ENCODE assay signal across 8 mouse cellular contexts in the genomic region with DNA sequence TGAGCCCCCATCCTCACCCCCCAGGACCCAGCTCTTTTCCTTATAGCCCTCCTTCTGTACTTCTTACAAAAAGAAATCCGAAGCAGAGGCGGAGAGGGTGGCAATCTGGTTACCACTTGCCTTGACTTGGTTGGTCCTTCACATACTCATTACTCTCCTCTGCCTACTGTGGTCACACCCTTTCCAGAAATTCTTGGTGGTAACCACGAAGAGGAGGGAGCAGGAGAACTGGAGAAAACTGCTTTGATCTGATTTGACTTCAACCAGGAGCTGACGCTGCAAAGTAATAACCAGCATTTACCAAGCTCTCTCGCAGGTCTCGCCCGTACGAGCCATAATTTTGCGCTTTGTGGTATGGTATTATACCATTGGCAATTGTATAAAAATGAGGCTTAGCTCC. TPM values are rescaled to one million over a fixed set of nuclear protein-coding genes. Genes with fewer than 3 reads are reported as not detected.
DNase-seq lines count a peak whose midpoint lies in the region; ATAC-seq and TF ChIP-seq lines count a peak whose summit lies in the region.

No protein-coding gene starts in this region.

- H3K27me3 ChIP-seq in cerebellum, adult 2 months (ENCODE audit: control insufficient read depth, insufficient read depth, low read length) = no peaks in the 10 kb centered on the region
- no peaks in the 10 kb centered on the region for H3K27me3 ChIP-seq in testis, adult 2 months (ENCODE audit: control insufficient read depth, insufficient read depth, low read length)
- H3K27me3 ChIP-seq in limb, embryonic 14.5 days (ENCODE audit: control insufficient read depth, insufficient read depth, low read length) = no peaks in the 10 kb centered on the region
- H3K27me3 ChIP-seq in stomach, embryonic 16.5 days (ENCODE audit: control insufficient read depth, insufficient read depth, low read length) = no peaks in the 10 kb centered on the region

- H3K36me3 ChIP-seq in testis, adult 2 months (ENCODE audit: control insufficient read depth, insufficient read depth, low read length) = peaks cover 2% of the 10 kb centered on the region
- H3K36me3 ChIP-seq in limb, embryonic 14.5 days (ENCODE audit: control insufficient read depth, insufficient read depth, low read length) = peaks cover 15% of the 10 kb centered on the region
- H3K36me3 ChIP-seq in stomach, embryonic 16.5 days (ENCODE audit: control insufficient read depth, insufficient read depth, low read length) = no peaks in the 10 kb centered on the region

- H3K4me1 ChIP-seq in cerebellum, adult 2 months (ENCODE audit: control insufficient read depth, insufficient read depth, low read length) = no peaks in the 10 kb centered on the region
- peaks cover 4% of the 10 kb centered on the region; the same call in 1 of the 2 replicates for H3K4me1 ChIP-seq in testis, adult 2 months (ENCODE audit: control insufficient read depth, insufficient read depth, low read length)
- H3K4me1 ChIP-seq in limb, embryonic 14.5 days (ENCODE audit: control insufficient read depth, insufficient read depth, low read length) = peaks cover 8% of the 10 kb centered on the region; the same call in 1 of the 2 replicates
- H3K4me1 ChIP-seq in stomach, embryonic 16.5 days (ENCODE audit: control insufficient read depth, insufficient read depth, low read length) = peaks cover 9% of the 10 kb centered on the region

- 58% methylated on average over 9 of the region's 9 CpGs for WGBS in cerebellum, adult 2 months
- 41% methylated on average over 9 of the region's 9 CpGs for WGBS in limb, embryonic 14.5 days
- WGBS in stomach, embryonic 16.5 days = 46% methylated on average over 9 of the region's 9 CpGs

- no peak for DNase-seq in cerebellum, adult 2 months
- DNase-seq in cerebellum, postnatal 10 days = no peak
- no peak for DNase-seq in testis, postnatal 10 days (ENCODE audit: low spot score)
- DNase-seq in limb, embryonic 14.5 days (ENCODE audit: low spot score) = no peak
- no peak for DNase-seq in cerebellum, adult 9-11 months

- no peaks in the 10 kb centered on the region for H3K9me3 ChIP-seq in limb, embryonic 14.5 days (ENCODE audit: control insufficient read depth, low read length)
- H3K9me3 ChIP-seq in stomach, embryonic 16.5 days (replicated peaks; ENCODE audit: control insufficient read depth, low read length) = no peaks in the 10 kb centered on the region

- H3K27ac ChIP-seq in cerebellum, adult 2 months (ENCODE audit: insufficient read depth, low read length) = peak overlapping the region; percentile 29
- peak overlapping the region; percentile 92; the same call in 1 of the 2 replicates for H3K27ac ChIP-seq in testis, adult 2 months (ENCODE audit: control insufficient read depth, insufficient read depth, low read depth, low read length)
- peak overlapping the region; percentile 88 for H3K27ac ChIP-seq in limb, embryonic 14.5 days (replicated peaks; ENCODE audit: low read depth, low read length)
- H3K27ac ChIP-seq in stomach, embryonic 16.5 days (ENCODE audit: low read length) = peak overlapping the region; percentile 96

- H3K4me2 ChIP-seq in limb, embryonic 14.5 days (replicated peaks; ENCODE audit: low read depth, low read length, severe bottlenecking) = peak overlapping the region; percentile 93
- H3K4me2 ChIP-seq in stomach, embryonic 16.5 days (ENCODE audit: low read depth, low read length) = peak overlapping the region; percentile 97

- peak overlapping the region; percentile 66 for H3K4me3 ChIP-seq in cerebellum, adult 2 months (replicated peaks; ENCODE audit: insufficient read depth, low read depth, low read length)
- peak overlapping the region; percentile 77 for H3K4me3 ChIP-seq in testis, adult 2 months (ENCODE audit: control insufficient read depth, low read depth, low read length)
- H3K4me3 ChIP-seq in limb, embryonic 14.5 days (replicated peaks; ENCODE audit: low read length) = peak overlapping the region; percentile 70
- H3K4me3 ChIP-seq in stomach, embryonic 16.5 days (replicated peaks; ENCODE audit: low read length) = peak overlapping the region; percentile 92

- peak; percentile 4; the same call in 1 of the 2 replicates for ATAC-seq in limb, embryonic 14.5 days (ENCODE audit: low FRiP score, low read depth)
- no peak for ATAC-seq in stomach, embryonic 16.5 days (ENCODE audit: insufficient read depth, low FRiP score)
- no peak for ATAC-seq in megakaryocyte progenitor cell, adult 5-6 weeks (replicated peaks; ENCODE audit: poor library complexity)

- TF ChIP-seq CTCF in cerebellum, adult 2 months (IDR thresholded peaks at IDR 0.05; ENCODE audit: borderline replicate concordance, insufficient read depth, low read depth, low read length) = no peak
- TF ChIP-seq CTCF in testis, adult 2 months (IDR thresholded peaks at IDR 0.05; ENCODE audit: control insufficient read depth, insufficient read depth, insufficient replicate concordance, low read depth, low read length) = no peak

- TF ChIP-seq POLR2A in cerebellum, adult 2 months (IDR thresholded peaks at IDR 0.05; ENCODE audit: borderline replicate concordance, insufficient read depth, low read length) = no peak
- TF ChIP-seq POLR2A in testis, adult 2 months (IDR thresholded peaks at IDR 0.05; ENCODE audit: control insufficient read depth, low read depth, low read length) = no peak
- no peak for TF ChIP-seq POLR2A in limb, embryonic 14.5 days (IDR thresholded peaks at IDR 0.05; ENCODE audit: borderline replicate concordance, extremely low read depth, insufficient read depth, insufficient read length)

- H3K9ac ChIP-seq in limb, embryonic 14.5 days (ENCODE audit: low read depth, low read length, severe bottlenecking) = peak overlapping the region; percentile 87
- peak overlapping the region; percentile 89 for H3K9ac ChIP-seq in stomach, embryonic 16.5 days (ENCODE audit: low read length)

RNA-seq across cellular contexts. Expression of gene Pigw, which starts 0.9 kb away (rescaled TPM):
- polyA plus RNA-seq in cerebellum, adult 2 months (2012; rRNA removed) = 2.8 and 2.9 TPM in 2 replicates
- 1.9 and 2.9 TPM in 2 replicates for polyA plus RNA-seq in testis, adult 2 months (2012; rRNA removed)
- polyA plus RNA-seq in limb, embryonic 14.5 days (2012; rRNA removed) = 4.9 and 5.8 TPM in 2 replicates
- 2.4 and 3.6 TPM in 2 replicates for polyA plus RNA-seq in limb, embryonic 14.5 days (2014; fragmentation: Nextera tagmentation; extraction: Ambion mirVana)
- 2.5 and 3.1 TPM in 2 replicates for polyA plus RNA-seq in stomach, embryonic 16.5 days (2015; fragmentation: Nextera tagmentation; extraction: Ambion mirVana)
- total RNA-seq in megakaryocyte progenitor cell, adult 5-6 weeks (2015) = 4.6 and 7.0 TPM in 2 replicates
- total RNA-seq in megakaryocyte progenitor cell, adult 5-6 weeks (2017) = 3.3 and 4.1 TPM in 2 replicates

RNA-seq across cellular contexts. Expression of gene Myo19, which starts 1.0 kb away (rescaled TPM):
- 13.2 and 15.3 TPM in 2 replicates for polyA plus RNA-seq in cerebellum, adult 2 months (2012; rRNA removed)
- 24.5 and 24.7 TPM in 2 replicates for polyA plus RNA-seq in testis, adult 2 months (2012; rRNA removed)
- 29.2 and 36.3 TPM in 2 replicates for polyA plus RNA-seq in limb, embryonic 14.5 days (2012; rRNA removed)
- polyA plus RNA-seq in limb, embryonic 14.5 days (2014; fragmentation: Nextera tagmentation; extraction: Ambion mirVana) = 11.0 and 11.3 TPM in 2 replicates
- 7.7 and 8.0 TPM in 2 replicates for polyA plus RNA-seq in stomach, embryonic 16.5 days (2015; fragmentation: Nextera tagmentation; extraction: Ambion mirVana)
- total RNA-seq in megakaryocyte progenitor cell, adult 5-6 weeks (2015) = 6.6 and 9.0 TPM in 2 replicates
- total RNA-seq in megakaryocyte progenitor cell, adult 5-6 weeks (2017) = 4.3 and 4.5 TPM in 2 replicates

RNA-seq across cellular contexts. Expression of gene Ggnbp2, which starts 10.4 kb away (rescaled TPM):
- polyA plus RNA-seq in cerebellum, adult 2 months (2012; rRNA removed) = 120 and 123 TPM in 2 replicates
- 274 and 308 TPM in 2 replicates for polyA plus RNA-seq in testis, adult 2 months (2012; rRNA removed)
- 86.7 and 105 TPM in 2 replicates for polyA plus RNA-seq in limb, embryonic 14.5 days (2012; rRNA removed)
- polyA plus RNA-seq in limb, embryonic 14.5 days (2014; fragmentation: Nextera tagmentation; extraction: Ambion mirVana) = 67.3 and 69.9 TPM in 2 replicates
- 52.2 and 60.3 TPM in 2 replicates for polyA plus RNA-seq in stomach, embryonic 16.5 days (2015; fragmentation: Nextera tagmentation; extraction: Ambion mirVana)
- total RNA-seq in megakaryocyte progenitor cell, adult 5-6 weeks (2015) = 118 and 133 TPM in 2 replicates
- total RNA-seq in megakaryocyte progenitor cell, adult 5-6 weeks (2017) = 114 and 143 TPM in 2 replicates

RNA-seq across cellular contexts. Expression of gene Znhit3, which starts 35.2 kb away (rescaled TPM):
- 44.7 and 47.5 TPM in 2 replicates for polyA plus RNA-seq in cerebellum, adult 2 months (2012; rRNA removed)
- polyA plus RNA-seq in testis, adult 2 months (2012; rRNA removed) = 44.6 and 45.3 TPM in 2 replicates
- 35.0 and 37.2 TPM in 2 replicates for polyA plus RNA-seq in limb, embryonic 14.5 days (2012; rRNA removed)
- polyA plus RNA-seq in limb, embryonic 14.5 days (2014; fragmentation: Nextera tagmentation; extraction: Ambion mirVana) = 55.1 and 60.7 TPM in 2 replicates
- 46.8 and 48.3 TPM in 2 replicates for polyA plus RNA-seq in stomach, embryonic 16.5 days (2015; fragmentation: Nextera tagmentation; extraction: Ambion mirVana)
- 43.9 and 48.9 TPM in 2 replicates for total RNA-seq in megakaryocyte progenitor cell, adult 5-6 weeks (2015)
- total RNA-seq in megakaryocyte progenitor cell, adult 5-6 weeks (2017) = 27.1 and 32.3 TPM in 2 replicates

RNA-seq across cellular contexts. Expression of gene Dhrs11, which starts 52.2 kb away (rescaled TPM):
- polyA plus RNA-seq in cerebellum, adult 2 months (2012; rRNA removed) = 33.6 and 37.4 TPM in 2 replicates
- polyA plus RNA-seq in testis, adult 2 months (2012; rRNA removed) = 34.0 and 35.2 TPM in 2 replicates
- 22.6 and 29.7 TPM in 2 replicates for polyA plus RNA-seq in limb, embryonic 14.5 days (2012; rRNA removed)
- polyA plus RNA-seq in limb, embryonic 14.5 days (2014; fragmentation: Nextera tagmentation; extraction: Ambion mirVana) = 11.5 and 16.2 TPM in 2 replicates
- polyA plus RNA-seq in stomach, embryonic 16.5 days (2015; fragmentation: Nextera tagmentation; extraction: Ambion mirVana) = 25.5 and 29.5 TPM in 2 replicates
- total RNA-seq in megakaryocyte progenitor cell, adult 5-6 weeks (2015) = 21.0 and 23.1 TPM in 2 replicates
- 14.7 and 20.1 TPM in 2 replicates for total RNA-seq in megakaryocyte progenitor cell, adult 5-6 weeks (2017)

Comparison
In these comparisons a context has a peak if more than half of its experiments do, and no peak if none do; other contexts are left out.
1. H3K27ac ChIP-seq: peak in every context shown above with its lines; median percentile 96 in stomach, embryonic 16.5 days; 92 in testis, adult 2 months; 88 in limb, embryonic 14.5 days; 29 in cerebellum, adult 2 months.